Mouse (Mus musculus) neural tube, embryonic 13.5 days (tissue): ENCODE data around the gene Cd200. TPM values are rescaled to one million over a fixed set of nuclear protein-coding genes. Genes with fewer than 3 reads are reported as not detected.
"Not testable (repeated sequence)": the region's sequence is repeated elsewhere in the genome, so short reads cannot be mapped to it uniquely, and the experiment has no call there.

Source experiments
- ATAC-seq: fragments of 200-750 bp; cut with Nextera tagmentation; 2 replicates; pipeline ENCODE4 v1.8.0; 2017; ENCODE audit warnings: low read depth, mild to moderate bottlenecking, moderate TSS enrichment, moderate library complexity
- H3K27ac ChIP-seq: fragments of 300-500 bp; sonication (generic); replicated peaks from 2 replicates; pipeline ENCODE4 v1.5.1; 2015; ENCODE audit warnings: moderate library complexity, mild to moderate bottlenecking, inconsistent platforms
- H3K27me3 ChIP-seq: fragments of 300-500 bp; sonication (generic); 2 replicates; pipeline ENCODE4 v1.6.1; 2015; ENCODE audit warnings: mild to moderate bottlenecking, inconsistent platforms
- H3K36me3 ChIP-seq: fragments of 300-500 bp; sonication (generic); 2 replicates; pipeline ENCODE4 v1.6.1; 2015; ENCODE audit warnings: mild to moderate bottlenecking, inconsistent platforms
- H3K4me1 ChIP-seq: fragments of 300-500 bp; sonication (generic); replicated peaks from 2 replicates; pipeline ENCODE4 v1.6.1; 2015; ENCODE audit warnings: inconsistent platforms
- H3K4me2 ChIP-seq: fragments of 300-500 bp; sonication (generic); 2 replicates; pipeline ENCODE4 v1.6.1; 2015; ENCODE audit warnings: inconsistent platforms, mild to moderate bottlenecking, moderate library complexity
- H3K4me3 ChIP-seq: fragments of 300-500 bp; sonication (generic); 2 replicates; pipeline ENCODE4 v1.5.1; 2015; ENCODE audit warnings: mild to moderate bottlenecking, inconsistent platforms
- H3K9ac ChIP-seq: fragments of 300-500 bp; sonication (generic); 2 replicates; pipeline ENCODE4 v1.6.1; 2015; ENCODE audit warnings: moderate library complexity, mild to moderate bottlenecking, inconsistent platforms
- H3K9me3 ChIP-seq: fragments of 300-500 bp; sonication (generic); 2 replicates; pipeline ENCODE4 v1.6.1; 2016; ENCODE audit warnings: inconsistent platforms
- WGBS: fragments of 180-500 bp; shearing (Covaris S2); methylation state at CpG from one replicate; pipeline ENCODE4 v1.1.7; 2015; 5-methylcytosine and 5-hydroxymethylcytosine counted together
- polyA plus RNA-seq: library from polyadenylated mRNA; unstranded; fragments of >200 nt; fragmentation: Nextera tagmentation; extraction: Ambion mirVana; gene quantifications from 2 replicates; pipeline ENCODE4 v1.2.1, GENCODE M21; 2015

The Cd200 gene
- polyA plus RNA-seq, 1 experiment from 2014 or later, result 220 TPM

DNA sequence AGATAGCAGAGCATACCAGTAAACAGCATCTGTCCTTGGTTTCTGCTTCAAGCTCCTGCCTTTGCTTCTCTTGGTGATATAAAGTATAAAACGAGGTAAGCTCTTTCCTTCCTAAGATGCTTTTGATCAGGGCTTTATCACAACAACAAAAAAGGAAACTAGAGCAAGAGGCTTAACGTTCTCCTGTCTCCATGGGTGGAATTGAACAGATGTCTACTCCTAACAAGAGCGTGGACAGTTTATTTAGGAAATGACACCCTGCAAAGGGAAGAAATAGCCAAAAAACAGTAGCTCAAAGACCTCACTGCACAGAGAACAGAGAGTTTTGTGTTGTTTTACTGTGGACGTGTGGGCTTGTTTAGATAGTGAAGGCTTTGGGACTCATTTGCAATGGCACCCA is 58.1 kb downstream of the Cd200 start:
- Histone ChIP-seq H3K4me3 (no peak overlapping the region), H3K27me3 (no peaks in the 10 kb centered on the region)
- no peak for ATAC-seq

DNA sequence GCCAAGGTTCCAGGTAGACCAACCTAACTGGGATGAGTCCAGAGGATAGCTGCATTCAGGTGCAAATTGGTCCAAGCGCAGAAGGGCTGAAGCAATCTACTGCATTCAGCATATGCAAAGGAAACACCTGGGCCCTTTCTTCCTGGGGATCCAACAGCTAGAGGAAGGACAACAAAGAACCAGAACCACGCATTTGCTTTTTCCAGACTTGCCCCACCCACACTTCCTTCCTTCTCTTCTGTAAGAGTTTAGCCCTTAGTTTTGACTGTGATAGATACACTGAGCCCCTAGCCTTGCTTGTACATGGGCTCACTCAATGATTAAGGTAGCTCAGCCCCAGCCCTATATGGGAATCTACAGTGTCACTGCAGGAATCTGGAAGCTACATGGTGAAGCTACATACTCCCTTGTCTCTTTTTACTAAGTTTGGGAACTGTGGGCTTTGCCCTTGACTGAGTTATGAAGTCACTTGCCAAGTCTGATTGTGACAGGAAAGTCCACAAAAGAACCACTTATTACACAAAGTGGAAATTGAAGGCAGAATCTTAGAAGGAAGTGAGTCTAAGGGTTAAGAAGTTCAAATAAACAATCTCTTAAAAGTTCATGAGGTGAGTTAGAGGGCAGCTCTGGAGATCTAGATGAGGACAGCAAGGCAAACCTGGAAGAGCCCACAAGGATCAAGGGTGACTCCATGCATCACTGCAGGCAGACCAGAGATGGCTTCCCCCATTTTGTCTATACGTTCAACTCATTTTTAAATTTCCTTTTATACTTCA is 59.1 kb downstream of the Cd200 start:
- H3K36me3 ChIP-seq, result no peaks in the 10 kb centered on the region
- H3K9ac ChIP-seq, result no peak overlapping the region
- H3K4me3 ChIP-seq, result no peak overlapping the region
- ATAC-seq, result no peak
- H3K9me3 ChIP-seq, result no peaks in the 10 kb centered on the region
- 86% methylated on average over 3 of the region's 3 CpGs for WGBS
- H3K4me1 ChIP-seq, result no peaks in the 10 kb centered on the region
- no peak overlapping the region for H3K27ac ChIP-seq
- no peak overlapping the region for H3K4me2 ChIP-seq
- H3K27me3 ChIP-seq, result no peaks in the 10 kb centered on the region

More for the DNA sequence above, 58.1 kb downstream of the Cd200 start:
- no peak overlapping the region for H3K9ac ChIP-seq
- WGBS, result 60% methylated on average over 4 of the region's 4 CpGs
- no peaks in the 10 kb centered on the region for H3K4me1 ChIP-seq
- no peak overlapping the region for H3K4me2 ChIP-seq
- no peaks in the 10 kb centered on the region for H3K36me3 ChIP-seq
- H3K9me3 ChIP-seq, result no peaks in the 10 kb centered on the region
- H3K27ac ChIP-seq, result no peak overlapping the region

DNA sequence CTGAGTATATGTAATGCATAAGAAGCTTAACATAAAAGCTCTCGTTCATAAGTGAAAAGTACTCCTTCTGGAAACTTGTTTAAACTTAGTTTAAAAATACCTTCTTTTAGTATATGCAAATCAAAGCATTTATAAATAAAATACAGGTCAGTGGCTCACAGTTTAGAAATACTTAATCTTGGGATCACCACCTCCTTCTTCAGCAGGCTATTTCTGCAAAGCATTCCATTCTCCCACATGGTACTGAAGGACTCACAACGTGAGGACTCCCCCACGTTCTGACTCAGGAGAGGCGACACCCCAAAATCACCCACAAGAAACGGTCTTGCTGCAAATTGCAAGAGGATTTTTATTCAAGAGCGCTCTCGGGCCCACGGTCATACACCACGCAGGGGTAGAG is 60.6 kb downstream of the Cd200 start:
- not testable (repeated sequence) for H3K27me3 ChIP-seq, H3K4me3 ChIP-seq, ATAC-seq, H3K4me2 ChIP-seq, H3K9ac ChIP-seq, H3K27ac ChIP-seq, H3K9me3 ChIP-seq, H3K4me1 ChIP-seq, H3K36me3 ChIP-seq
- 93% methylated on average over 9 of the region's 9 CpGs for WGBS

DNA sequence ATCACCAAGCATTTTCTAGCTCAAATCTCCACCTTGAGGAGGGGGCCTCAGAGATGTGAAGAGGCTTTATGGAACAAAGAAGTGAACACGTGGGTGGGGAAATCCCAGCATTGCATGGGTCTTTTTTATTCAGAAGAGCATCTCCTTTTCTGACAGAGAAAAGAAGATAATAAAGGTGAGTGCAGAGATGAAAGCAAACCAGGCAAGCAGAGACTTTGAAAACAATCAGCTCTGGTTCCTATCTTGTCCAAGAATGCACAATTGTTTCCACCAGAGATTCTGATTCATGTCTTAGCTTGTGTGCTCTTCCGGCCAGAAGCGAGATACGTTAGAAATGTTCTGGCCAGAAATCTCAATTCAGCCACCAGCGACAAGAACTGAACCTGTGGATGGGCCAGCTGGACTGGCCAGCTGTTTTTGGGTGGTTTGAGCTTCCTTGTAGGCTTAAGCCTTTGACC is 61.9 kb downstream of the Cd200 start:
- no peak for ATAC-seq
- Histone ChIP-seq H3K27me3 (no peaks in the 10 kb centered on the region), H3K4me3 (no peak overlapping the region), H3K36me3 (no peaks in the 10 kb centered on the region), H3K27ac (no peak overlapping the region), H3K4me1 (no peaks in the 10 kb centered on the region), H3K9ac (no peak overlapping the region), H3K4me2 (no peak overlapping the region), H3K9me3 (no peaks in the 10 kb centered on the region)
- WGBS, result 87% methylated on average over 5 of the region's 5 CpGs

DNA sequence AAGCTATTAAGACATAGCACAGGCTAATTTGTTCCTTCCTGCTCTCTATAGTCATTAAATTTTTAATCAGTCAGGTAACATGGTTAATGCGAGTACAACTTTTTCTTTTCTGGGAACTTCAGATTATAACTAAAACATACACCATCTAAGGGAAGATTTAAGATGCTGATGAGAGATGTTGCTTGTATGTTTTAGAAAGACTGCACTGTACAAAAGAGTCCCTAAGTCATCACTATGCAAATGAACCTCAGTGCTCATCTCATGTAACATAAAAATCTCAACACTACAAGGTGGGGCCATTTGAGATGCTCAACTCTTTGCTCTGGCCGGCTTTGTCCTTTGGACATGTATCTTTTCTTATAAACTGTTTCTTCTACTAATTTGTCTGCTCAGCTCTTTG is 62.5 kb downstream of the Cd200 start:
- Histone ChIP-seq H3K4me2 (no peak overlapping the region), H3K27me3 (no peaks in the 10 kb centered on the region), H3K9ac (no peak overlapping the region), H3K36me3 (no peaks in the 10 kb centered on the region), H3K4me3 (no peak overlapping the region), H3K4me1 (no peaks in the 10 kb centered on the region), H3K9me3 (no peaks in the 10 kb centered on the region), H3K27ac (no peak overlapping the region)
- no peak for ATAC-seq
- WGBS, result 93% methylated on average over 2 of the region's 2 CpGs

DNA sequence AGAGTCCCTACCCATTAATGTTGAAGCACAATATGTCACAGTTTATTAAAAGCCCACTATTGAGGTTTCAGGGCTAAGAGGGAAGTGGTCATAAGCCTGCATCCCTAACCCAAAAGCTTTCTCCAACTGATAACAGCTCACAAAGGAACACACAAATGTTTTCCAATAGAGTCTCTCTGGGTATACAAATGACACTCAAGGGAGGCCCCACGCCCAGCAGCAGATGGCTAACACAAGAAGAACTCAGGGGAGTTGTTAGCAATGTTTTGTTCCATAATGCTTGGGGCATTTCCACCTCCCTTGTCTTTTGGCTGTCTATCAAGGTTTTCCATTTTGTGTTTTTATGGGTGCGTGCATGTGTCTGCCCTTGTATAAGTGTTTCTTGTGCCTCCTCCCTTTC is 64.0 kb downstream of the Cd200 start:
- H3K36me3 ChIP-seq, result no peaks in the 10 kb centered on the region
- no peaks in the 10 kb centered on the region for H3K27me3 ChIP-seq
- no peak overlapping the region for H3K4me2 ChIP-seq
- H3K27ac ChIP-seq, result no peak overlapping the region
- H3K4me3 ChIP-seq, result no peak overlapping the region
- 43% methylated on average over 2 of the region's 2 CpGs for WGBS
- no peaks in the 10 kb centered on the region for H3K4me1 ChIP-seq
- H3K9ac ChIP-seq, result no peak overlapping the region
- ATAC-seq, result peak; percentile 71
- H3K9me3 ChIP-seq, result no peaks in the 10 kb centered on the region

DNA sequence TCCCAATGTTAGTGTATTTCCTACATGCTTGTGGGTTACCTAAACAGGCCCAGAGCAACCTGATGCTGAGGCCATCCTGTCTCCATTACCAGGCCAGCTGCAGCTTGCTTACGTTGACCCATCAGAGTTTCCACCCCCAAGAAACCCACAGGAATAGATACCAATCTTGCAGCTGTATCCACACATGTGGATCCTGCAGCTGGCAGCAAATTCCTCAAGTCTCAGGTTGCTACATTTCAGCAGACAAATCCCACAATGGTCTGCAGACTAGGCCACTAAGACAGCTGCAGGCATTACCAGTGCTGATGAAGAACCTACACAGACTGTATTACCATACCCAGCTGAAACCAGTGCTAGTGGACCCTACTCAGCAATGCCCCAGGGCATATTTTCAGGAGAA is 72.4 kb downstream of the Cd200 start:
- Histone ChIP-seq H3K9ac (no peak overlapping the region), H3K36me3 (no peaks in the 10 kb centered on the region), H3K27ac (no peak overlapping the region), H3K27me3 (no peaks in the 10 kb centered on the region), H3K4me1 (no peaks in the 10 kb centered on the region), H3K4me3 (no peak overlapping the region), H3K9me3 (no peaks in the 10 kb centered on the region), H3K4me2 (no peak overlapping the region)
- ATAC-seq, result no peak
- WGBS, result 87% methylated on average over 1 of the region's 1 CpGs

DNA sequence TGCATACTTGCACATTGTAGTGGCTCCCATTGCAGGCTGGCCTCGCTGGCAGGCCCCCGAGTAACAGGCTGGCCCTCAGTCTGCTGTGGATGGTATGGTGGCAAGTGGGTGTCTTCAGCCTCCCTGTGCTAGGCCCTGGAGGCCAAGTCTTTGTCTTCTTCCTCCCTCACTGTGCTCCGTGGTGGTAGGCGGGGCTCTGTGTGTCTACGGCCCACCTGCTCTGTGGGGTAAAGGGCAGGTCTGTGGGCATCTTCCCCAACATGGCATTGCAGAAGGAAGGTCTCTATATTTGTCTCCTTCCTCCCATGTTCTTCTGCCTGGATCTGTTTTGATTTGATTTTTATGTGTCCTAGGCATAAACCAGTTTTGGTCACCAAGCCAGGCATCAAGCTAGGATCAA is 74.0 kb downstream of the Cd200 start:
- Histone ChIP-seq H3K36me3 (no peaks in the 10 kb centered on the region), H3K4me2 (no peak overlapping the region), H3K27ac (no peak overlapping the region), H3K9me3 (no peaks in the 10 kb centered on the region), H3K9ac (no peak overlapping the region), H3K4me3 (no peak overlapping the region), H3K4me1 (no peaks in the 10 kb centered on the region), H3K27me3 (no peaks in the 10 kb centered on the region)
- WGBS, result 88% methylated on average over 5 of the region's 5 CpGs
- ATAC-seq, result no peak

DNA sequence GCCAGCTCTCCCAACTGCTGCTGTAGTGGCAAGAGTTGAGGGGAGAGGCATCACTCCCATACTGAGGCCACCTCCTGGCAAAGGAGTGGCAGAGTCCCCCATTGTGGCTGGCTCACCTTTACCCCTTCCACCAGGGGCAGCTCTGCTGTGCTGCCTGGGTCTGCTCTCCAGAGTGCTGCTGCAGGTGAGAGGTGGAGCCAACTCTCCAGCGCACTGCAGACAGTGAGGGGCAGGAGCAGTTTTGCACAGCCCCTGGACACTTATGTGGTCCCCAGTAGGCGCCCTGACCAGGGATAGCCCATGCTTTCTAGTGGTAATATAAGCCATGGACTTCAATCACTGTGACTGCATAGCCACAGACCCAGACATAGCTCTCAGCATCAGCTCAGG is 74.5 kb downstream of the Cd200 start:
- H3K4me2 ChIP-seq, result no peak overlapping the region
- H3K9me3 ChIP-seq, result no peaks in the 10 kb centered on the region
- no peak for ATAC-seq
- H3K27ac ChIP-seq, result no peak overlapping the region
- no peaks in the 10 kb centered on the region for H3K36me3 ChIP-seq
- H3K9ac ChIP-seq, result no peak overlapping the region
- 81% methylated on average over 2 of the region's 2 CpGs for WGBS
- H3K4me3 ChIP-seq, result no peak overlapping the region
- H3K4me1 ChIP-seq, result no peaks in the 10 kb centered on the region
- H3K27me3 ChIP-seq, result no peaks in the 10 kb centered on the region

DNA sequence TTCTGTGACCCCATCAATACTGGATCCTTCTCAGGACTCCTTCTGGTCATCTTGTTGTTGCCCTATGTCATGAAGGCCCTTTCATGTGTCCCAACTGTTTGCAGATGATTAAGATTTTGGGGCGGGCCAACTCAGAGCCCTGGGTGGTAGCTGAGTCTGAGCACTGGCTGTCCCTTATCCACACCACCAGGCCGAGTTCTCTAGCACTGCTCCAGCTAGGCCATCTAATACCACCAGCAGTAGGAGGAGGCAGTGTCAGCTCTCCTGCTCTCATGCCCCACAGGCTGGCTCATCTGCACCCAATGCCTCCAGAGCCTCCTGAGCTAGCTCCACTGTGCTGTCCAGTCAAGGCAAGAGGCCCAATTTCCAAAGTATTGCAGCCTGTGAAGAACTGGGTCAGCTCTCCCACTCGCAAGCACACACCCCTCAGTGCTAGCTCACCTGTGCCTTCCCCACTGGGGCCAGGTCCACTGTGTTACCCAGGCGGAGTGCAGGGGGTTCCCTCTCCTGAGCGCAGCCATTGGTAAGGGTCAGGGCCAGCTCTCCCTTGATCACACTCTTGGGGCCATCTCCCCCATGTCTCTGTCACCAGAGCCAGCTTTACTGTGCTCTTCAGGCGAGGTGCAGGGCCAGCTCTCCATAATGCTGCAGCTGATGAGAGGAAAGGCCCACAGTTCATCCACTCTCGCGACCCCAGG is 75.0 kb downstream of the Cd200 start:
- Histone ChIP-seq H3K9ac (no peak overlapping the region), H3K27me3 (no peaks in the 10 kb centered on the region), H3K4me1 (no peaks in the 10 kb centered on the region), H3K27ac (no peak overlapping the region), H3K36me3 (no peaks in the 10 kb centered on the region), H3K4me3 (no peak overlapping the region), H3K4me2 (no peak overlapping the region), H3K9me3 (no peaks in the 10 kb centered on the region)
- 92% methylated on average over 8 of the region's 8 CpGs for WGBS
- no peak; the same call in 1 of the 2 replicates for ATAC-seq

DNA sequence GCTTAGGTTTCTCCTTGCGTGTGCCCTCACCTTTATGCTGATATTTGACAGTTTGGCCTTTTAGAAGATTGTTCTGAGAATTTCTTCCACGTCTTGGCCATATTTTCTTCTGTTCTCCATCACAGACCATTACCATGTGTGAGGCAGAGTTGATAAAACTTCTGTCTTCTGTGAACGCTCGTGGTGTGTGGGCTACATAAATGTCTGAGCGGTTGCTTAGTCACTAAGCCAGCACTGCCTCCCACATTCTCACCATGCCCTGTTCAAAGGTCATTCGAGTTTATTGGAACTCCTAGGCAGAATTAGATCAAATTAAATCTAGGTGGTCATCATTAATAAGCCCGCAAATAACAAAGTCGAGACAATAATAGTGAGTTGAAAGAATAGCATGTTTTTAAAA is 76.3 kb downstream of the Cd200 start:
- Histone ChIP-seq H3K27me3 (no peaks in the 10 kb centered on the region), H3K9me3 (no peaks in the 10 kb centered on the region), H3K27ac (no peak overlapping the region), H3K4me1 (no peaks in the 10 kb centered on the region; the same call in 1 of the 2 replicates), H3K4me3 (no peak overlapping the region), H3K4me2 (no peak overlapping the region), H3K9ac (no peak overlapping the region), H3K36me3 (no peaks in the 10 kb centered on the region)
- 84% methylated on average over 8 of the region's 8 CpGs for WGBS
- ATAC-seq, result no peak
